Mouse (Mus musculus) limb, embryonic 14.5 days (tissue): ENCODE data around the gene Agap3. TPM values are rescaled to one million over a fixed set of nuclear protein-coding genes. Genes with fewer than 3 reads are reported as not detected.
A peak's percentile ranks its signal among the peaks of the same experiment; 100 is the strongest.

ENCODE experiments used
- ATAC-seq: fragments of 200-750 bp; cut with Nextera tagmentation; 2 replicates; pipeline ENCODE4 v1.8.0; 2017; ENCODE audit warnings: low read depth, moderate number of reproducible peaks, moderate TSS enrichment; ENCODE audit not compliant: low FRiP score
- DNase-seq: peaks from one replicate; pipeline ENCODE4 v3.0.0-alpha.2; 2015; ENCODE audit warnings: low spot score
- H3K27ac ChIP-seq: fragments of 300-500 bp; sonication (generic); replicated peaks from 2 replicates; pipeline ENCODE4 v1.5.1; 2014; ENCODE audit warnings: low read depth, mild to moderate bottlenecking, low read length, moderate library complexity, mixed read lengths
- H3K27me3 ChIP-seq: fragments of 300-500 bp; sonication (generic); 2 replicates; pipeline ENCODE4 v1.6.1; 2014; ENCODE audit warnings: low read length, mixed read lengths; ENCODE audit not compliant: control insufficient read depth, insufficient read depth
- H3K36me3 ChIP-seq: fragments of 300-500 bp; sonication (generic); 2 replicates; pipeline ENCODE4 v1.6.1; 2014; ENCODE audit warnings: mild to moderate bottlenecking, low read length, moderate library complexity, mixed read lengths; ENCODE audit not compliant: control insufficient read depth, insufficient read depth
- H3K4me1 ChIP-seq: fragments of 300-500 bp; sonication (generic); 2 replicates; pipeline ENCODE4 v1.6.1; 2014; ENCODE audit warnings: antibody characterized with exemption, low read length, mixed read lengths; ENCODE audit not compliant: control insufficient read depth, insufficient read depth
- H3K4me2 ChIP-seq: fragments of 300-500 bp; sonication (generic); replicated peaks from 2 replicates; pipeline ENCODE4 v1.6.1; 2014; ENCODE audit warnings: low read depth, mild to moderate bottlenecking, low read length, moderate library complexity; ENCODE audit not compliant: severe bottlenecking
- H3K4me3 ChIP-seq: fragments of 300-500 bp; sonication (generic); replicated peaks from 2 replicates; pipeline ENCODE4 v1.5.1; 2014; ENCODE audit warnings: low read length
- H3K9ac ChIP-seq: fragments of 300-500 bp; sonication (generic); 2 replicates; pipeline ENCODE4 v1.6.1; 2014; ENCODE audit warnings: mild to moderate bottlenecking, low read depth, low read length, moderate library complexity; ENCODE audit not compliant: severe bottlenecking
- H3K9me3 ChIP-seq: fragments of 300-500 bp; sonication (generic); 2 replicates; pipeline ENCODE4 v1.6.1; 2016; ENCODE audit warnings: low read length; ENCODE audit not compliant: control insufficient read depth
- POLR2A ChIP-seq: fragments of 200-500 bp; IDR thresholded peaks from 2 replicates; pipeline ENCODE4 v1.8.0; 2012; ENCODE audit warnings: inconsistent platforms, mild to moderate bottlenecking, moderate library complexity, borderline replicate concordance; ENCODE audit not compliant: insufficient read depth, insufficient read length; ENCODE audit errors: extremely low read depth
- WGBS: fragments of 180-500 bp; shearing (Covaris S2); extraction: QIAGEN DNeasy Blood & Tissue Kit; methylation state at CpG from one replicate; pipeline ENCODE4 v1.1.7; 2014; 5-methylcytosine and 5-hydroxymethylcytosine counted together
- polyA plus RNA-seq, 2 experiments: library from polyadenylated mRNA; depleted of rRNA in 1 of 2; stranded (reverse) in 1 of 2; unstranded in 1 of 2; fragments of >200 nt; fragmentation: Nextera tagmentation in 1 of 2; extraction: Ambion mirVana in 1 of 2; gene quantifications; 2 replicates each; pipeline versions ENCODE4 v1.2.1 to v1.2.3; 2012 to 2014

Gene Agap3
- polyA plus RNA-seq, 2 experiments, result 57.9 to 103 TPM

DNA sequence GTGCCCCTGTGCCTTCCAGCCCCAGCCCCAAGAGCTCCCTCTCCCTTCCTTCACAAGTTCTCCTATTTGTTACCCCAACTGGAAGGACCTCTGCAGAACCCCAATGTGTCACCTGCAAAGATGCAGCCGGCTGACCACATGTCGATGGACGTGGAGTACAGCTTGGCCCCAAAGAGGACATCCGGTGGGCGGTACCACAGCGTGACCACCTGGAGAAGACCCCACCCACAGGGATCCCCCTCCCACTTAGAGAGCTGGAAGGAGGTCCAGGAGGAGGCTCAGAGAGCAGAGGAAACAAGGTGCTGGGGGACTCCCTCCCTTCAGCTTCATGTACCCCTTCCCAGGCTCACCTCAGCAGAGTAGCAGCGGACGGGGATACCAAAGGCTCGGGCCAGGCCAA lies 31.6 kb upstream of the Agap3 start:
- Histone ChIP-seq H3K9me3 (no peaks in the 10 kb centered on the region), H3K4me3 (no peak overlapping the region), H3K4me2 (no peak overlapping the region), H3K9ac (no peak overlapping the region), H3K4me1 (peaks cover 13% of the 10 kb centered on the region; the same call in 1 of the 2 replicates), H3K27me3 (no peaks in the 10 kb centered on the region), H3K36me3 (peaks cover 28% of the 10 kb centered on the region), H3K27ac (no peak overlapping the region)
- 86% methylated on average over 9 of the region's 9 CpGs for WGBS
- no peak for DNase-seq
- ATAC-seq, result no peak
- no peak for TF ChIP-seq POLR2A

DNA sequence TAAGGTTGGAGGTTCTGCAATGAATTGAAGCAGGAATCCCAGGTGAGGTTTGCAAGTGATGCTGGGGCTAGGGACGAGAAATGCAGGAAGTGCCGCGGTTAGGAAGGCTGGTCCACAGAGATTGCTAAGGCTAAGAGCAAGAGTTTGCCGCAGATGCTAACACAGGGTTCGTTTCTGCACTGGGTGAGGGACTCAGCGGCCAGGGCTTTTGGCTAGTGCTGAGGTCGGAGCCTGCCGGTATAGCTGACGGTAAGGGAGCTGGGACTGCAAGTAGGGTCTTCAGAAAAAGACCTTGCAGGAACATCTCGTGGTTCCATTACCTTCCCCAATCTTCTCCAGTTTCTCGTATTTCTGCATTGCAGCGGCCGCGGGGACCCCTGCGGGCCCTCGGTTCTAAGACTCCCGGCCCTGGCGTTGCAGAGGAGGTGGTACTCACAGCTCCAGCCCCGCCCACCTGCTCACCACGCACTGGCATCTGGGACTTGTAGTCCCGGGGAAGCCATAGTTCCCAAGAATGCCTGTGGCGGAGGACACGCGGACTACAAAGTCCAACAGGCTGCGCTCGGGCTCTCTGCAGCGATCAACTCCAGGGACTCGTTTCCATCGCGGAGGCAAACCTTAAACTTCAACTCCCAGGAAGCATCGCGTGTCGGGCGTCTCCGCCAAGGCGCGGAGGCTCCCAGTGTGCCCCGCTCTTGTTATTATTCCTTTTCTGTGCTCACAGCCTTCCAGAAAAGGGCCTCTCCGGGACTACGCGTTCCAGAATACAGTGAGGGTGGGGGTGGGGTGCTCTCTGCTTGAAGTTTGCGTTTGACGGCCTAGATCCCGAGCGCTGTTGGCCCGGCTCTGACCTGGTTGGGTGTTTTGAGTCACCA lies 28.6 kb upstream of the Agap3 start, which contains the start of the genes Cdk5 and Slc4a2:
Gene Cdk5, minus strand, starts transcription at position 402 of the 875 bp plus-strand sequence.
Gene Slc4a2, plus strand, starts transcription at position 709 of the 875 bp plus-strand sequence.
- peak within 1 kb of the TSS; percentile 71 for H3K9ac ChIP-seq
- peaks cover 38% of the 10 kb centered on the region for H3K4me1 ChIP-seq
- H3K4me3 ChIP-seq, result peak within 1 kb of the TSS; percentile 68
- TF ChIP-seq POLR2A, result peak; percentile 41; the same call in 1 of the 2 replicates
- ATAC-seq (peak; percentile 95), DNase-seq (peak; percentile 99)
- peaks cover 28% of the 10 kb centered on the region for H3K36me3 ChIP-seq
- no peaks in the 10 kb centered on the region for H3K27me3 ChIP-seq
- peak within 1 kb of the TSS; percentile 94 for H3K4me2 ChIP-seq
- no peaks in the 10 kb centered on the region for H3K9me3 ChIP-seq
- peak within 1 kb of the TSS; percentile 92 for H3K27ac ChIP-seq
- 1% methylated on average over 46 of the region's 46 CpGs for WGBS

- H3K36me3 ChIP-seq, result peaks cover 25% of the 10 kb centered on the region
- peak overlapping the region; percentile 68 for H3K4me3 ChIP-seq
- no peak for DNase-seq
- no peaks in the 10 kb centered on the region for H3K9me3 ChIP-seq
- TF ChIP-seq POLR2A, result no peak
- H3K4me2 ChIP-seq, result peak overlapping the region; percentile 94
- ATAC-seq, result no peak
- peak overlapping the region; percentile 92 for H3K27ac ChIP-seq
- peak overlapping the region; percentile 67 for H3K9ac ChIP-seq
- H3K27me3 ChIP-seq, result no peaks in the 10 kb centered on the region
- WGBS, result 13% methylated on average over 21 of the region's 21 CpGs
- peaks cover 41% of the 10 kb centered on the region for H3K4me1 ChIP-seq
These were observed 27.8 kb upstream of the Agap3 start for GRCm38 (mm10) chr5:24424004-24424781.

GRCm38 (mm10) chr5:24424861-24425411 lies 27.0 kb upstream of the Agap3 start:
- WGBS, result 1% methylated on average over 32 of the region's 60 CpGs
- Histone ChIP-seq H3K4me1 (peaks cover 41% of the 10 kb centered on the region), H3K36me3 (peaks cover 25% of the 10 kb centered on the region), H3K27ac (peak overlapping the region; percentile 92), H3K27me3 (no peaks in the 10 kb centered on the region), H3K4me3 (peak overlapping the region; percentile 68), H3K9ac (peak overlapping the region; percentile 67), H3K4me2 (peak overlapping the region; percentile 94), H3K9me3 (no peaks in the 10 kb centered on the region)
- DNase-seq (peak; percentile 91), ATAC-seq (peak; percentile 50)
- TF ChIP-seq POLR2A, result 0 out of 2 replicates have a peak, but pooled peaks have one; percentile 34
